In genomic region chr13:32706651-32707288, GRCm38 (mm10) we compare ENCODE assay signal across 12 mouse cellular contexts.
DNase-seq lines count a peak whose midpoint lies in the region; ATAC-seq and TF ChIP-seq lines count a peak whose summit lies in the region.
"Had no signal": no experiment of that assay in that cellular context is flagged by ENCODE, and none has a peak within 500 bp of the region (broad histone marks: within the 10 kb centered on the region; RNA-seq: fewer than 3 reads in every experiment).

No protein-coding gene starts in this region.

- TF ChIP-seq POLR2A in lung, adult 2 months (IDR thresholded peaks at IDR 0.05; ENCODE audit: borderline replicate concordance, extremely low read depth, low read depth, low read length) = no peak
- no peak for TF ChIP-seq POLR2A in thymus, adult 2 months (IDR thresholded peaks at IDR 0.05; ENCODE audit: control insufficient read depth, extremely low read depth, insufficient read depth, low read length, poor library complexity)

- peak; percentile 50 for DNase-seq in lung, embryonic 14.5 days
- DNase-seq in lung, adult 2 months = no peak
- peak; percentile 37 for DNase-seq in embryonic facial prominence, embryonic 14.5 days (ENCODE audit: low spot score)
- peak; percentile 3 for DNase-seq in thymus, adult 2 months
- DNase-seq in frontal cortex, postnatal 10 days (ENCODE audit: low spot score in 2 of 2) = no peak
- no peak for DNase-seq in adrenal gland, postnatal 36 days
- DNase-seq: adrenal gland, postnatal 14 days had no signal

- 48% methylated on average over 10 of the region's 10 CpGs for WGBS in lung, embryonic 14.5 days
- WGBS in lung, adult 2 months = 45% methylated on average over 10 of the region's 10 CpGs
- 69% methylated on average over 10 of the region's 10 CpGs for WGBS in embryonic facial prominence, embryonic 14.5 days
- WGBS in hindbrain, embryonic 15.5 days = 42% methylated on average over 10 of the region's 10 CpGs
- WGBS in thymus, adult 2 months = 44% methylated on average over 10 of the region's 10 CpGs

- H3K27ac ChIP-seq in lung, embryonic 14.5 days (ENCODE audit: low read depth) = peak overlapping the region; percentile 27; the same call in 1 of the 2 replicates
- H3K27ac ChIP-seq in embryonic facial prominence, embryonic 14.5 days (replicated peaks; ENCODE audit: low read depth, low read length) = no peak overlapping the region
- H3K27ac ChIP-seq in hindbrain, embryonic 15.5 days (replicated peaks) = 0 out of 2 replicates have a peak overlapping the region, but pooled peaks have one; percentile 42
- H3K27ac ChIP-seq in thymus, adult 2 months (ENCODE audit: control insufficient read depth, insufficient read depth, low read length) = no peak overlapping the region
- H3K27ac ChIP-seq: embryonic facial prominence, embryonic 12.5 days had no signal

- no peak overlapping the region for H3K4me3 ChIP-seq in lung, embryonic 14.5 days (ENCODE audit: low read depth, low read length)
- H3K4me3 ChIP-seq in lung, adult 2 months (replicated peaks; ENCODE audit: extremely low read depth, low read depth, low read length) = no peak overlapping the region
- H3K4me3 ChIP-seq in embryonic facial prominence, embryonic 14.5 days (ENCODE audit: low read depth, low read length) = no peak overlapping the region
- no peak overlapping the region for H3K4me3 ChIP-seq in hindbrain, embryonic 15.5 days
- no peak overlapping the region for H3K4me3 ChIP-seq in thymus, adult 2 months (ENCODE audit: control insufficient read depth, insufficient read depth, low read length)
- H3K4me3 ChIP-seq: embryonic facial prominence, embryonic 12.5 days; myocyte had no signal

- 0 out of 2 replicates have a peak, but pooled peaks cover 8% of the 10 kb centered on the region for H3K4me1 ChIP-seq in lung, embryonic 14.5 days (ENCODE audit: insufficient read depth)
- no peaks in the 10 kb centered on the region for H3K4me1 ChIP-seq in lung, adult 2 months (ENCODE audit: control insufficient read depth, insufficient read depth, low read length)
- 0 out of 2 replicates have a peak, but pooled peaks cover 12% of the 10 kb centered on the region for H3K4me1 ChIP-seq in embryonic facial prominence, embryonic 14.5 days (ENCODE audit: control insufficient read depth, insufficient read depth, low read length)
- H3K4me1 ChIP-seq in hindbrain, embryonic 15.5 days (replicated peaks) = 0 out of 2 replicates have a peak, but pooled peaks cover 4% of the 10 kb centered on the region
- H3K4me1 ChIP-seq in thymus, adult 2 months (replicated peaks; ENCODE audit: control insufficient read depth, insufficient read depth, low read length) = peaks cover 4% of the 10 kb centered on the region; the same call in 1 of the 2 replicates

- H3K9me3 ChIP-seq in lung, embryonic 14.5 days (ENCODE audit: low read depth, low read length) = no peaks in the 10 kb centered on the region
- no peaks in the 10 kb centered on the region for H3K9me3 ChIP-seq in embryonic facial prominence, embryonic 14.5 days (ENCODE audit: control insufficient read depth, low read length)
- H3K9me3 ChIP-seq in hindbrain, embryonic 15.5 days = no peaks in the 10 kb centered on the region
- H3K9me3 ChIP-seq: embryonic facial prominence, embryonic 12.5 days had no signal

- peak; percentile 63 for ATAC-seq in lung, embryonic 14.5 days (ENCODE audit: insufficient read depth)
- ATAC-seq in embryonic facial prominence, embryonic 14.5 days (ENCODE audit: low read depth) = peak; percentile 44; the same call in 1 of the 2 replicates
- peak; percentile 61; the same call in 1 of the 2 replicates for ATAC-seq in hindbrain, embryonic 15.5 days (ENCODE audit: low FRiP score, low read depth)
- ATAC-seq in granulocyte monocyte progenitor cell, adult 5-6 weeks (replicated peaks; ENCODE audit: poor library complexity, severe bottlenecking) = no peak
- ATAC-seq: inflammation-experienced regulatory T-cells, adult 6 months had no signal

- TF ChIP-seq CTCF in lung, embryonic 14.5 days (IDR thresholded peaks at IDR 0.05; ENCODE audit: low read depth) = no peak
- TF ChIP-seq CTCF in lung, adult 2 months (IDR thresholded peaks at IDR 0.05; ENCODE audit: insufficient read depth, low read length) = no peak
- no peak for TF ChIP-seq CTCF in thymus, adult 2 months (IDR thresholded peaks at IDR 0.05; ENCODE audit: borderline replicate concordance, control insufficient read depth, extremely low read depth, insufficient read depth, low read length, poor library complexity)

- H3K27me3 ChIP-seq in lung, embryonic 14.5 days (ENCODE audit: insufficient read depth, low read length) = no peaks in the 10 kb centered on the region
- H3K27me3 ChIP-seq in embryonic facial prominence, embryonic 14.5 days (replicated peaks; ENCODE audit: control insufficient read depth, insufficient read depth, low read length) = no peaks in the 10 kb centered on the region
- no peaks in the 10 kb centered on the region for H3K27me3 ChIP-seq in hindbrain, embryonic 15.5 days
- H3K27me3 ChIP-seq in thymus, adult 2 months (ENCODE audit: control insufficient read depth, insufficient read depth, low read length) = no peaks in the 10 kb centered on the region
- H3K27me3 ChIP-seq: embryonic facial prominence, embryonic 12.5 days had no signal

- no peaks in the 10 kb centered on the region for H3K36me3 ChIP-seq in lung, embryonic 14.5 days (ENCODE audit: insufficient read depth)
- no peaks in the 10 kb centered on the region for H3K36me3 ChIP-seq in embryonic facial prominence, embryonic 14.5 days (ENCODE audit: control insufficient read depth, insufficient read depth, low read length)
- H3K36me3 ChIP-seq in hindbrain, embryonic 15.5 days = no peaks in the 10 kb centered on the region
- H3K36me3 ChIP-seq in thymus, adult 2 months (ENCODE audit: control insufficient read depth, insufficient read depth, low read length) = no peaks in the 10 kb centered on the region
- H3K36me3 ChIP-seq: embryonic facial prominence, embryonic 12.5 days had no signal

- H3K9ac ChIP-seq in lung, embryonic 14.5 days = no peak overlapping the region
- no peak overlapping the region for H3K9ac ChIP-seq in embryonic facial prominence, embryonic 14.5 days (ENCODE audit: low read depth, low read length)
- no peak overlapping the region for H3K9ac ChIP-seq in hindbrain, embryonic 15.5 days
- H3K9ac ChIP-seq: embryonic facial prominence, embryonic 12.5 days had no signal

- H3K4me2 ChIP-seq in lung, embryonic 14.5 days = no peak overlapping the region
- no peak overlapping the region for H3K4me2 ChIP-seq in embryonic facial prominence, embryonic 14.5 days (ENCODE audit: low read depth, low read length)
- H3K4me2 ChIP-seq in hindbrain, embryonic 15.5 days = no peak overlapping the region
- H3K4me2 ChIP-seq: embryonic facial prominence, embryonic 12.5 days had no signal

Comparison
In these comparisons a context has a peak if more than half of its experiments do, and no peak if none do; other contexts are left out.
1. DNase-seq: peak in lung, embryonic 14.5 days (single experiment), embryonic facial prominence, embryonic 14.5 days (single experiment) and thymus, adult 2 months (single experiment); none in lung, adult 2 months (single experiment), frontal cortex, postnatal 10 days (0 of 2) and adrenal gland, postnatal 36 days (0 of 2).
2. H3K27ac ChIP-seq: peak in lung, embryonic 14.5 days (single experiment) and hindbrain, embryonic 15.5 days (single experiment); none in embryonic facial prominence, embryonic 14.5 days (single experiment) and thymus, adult 2 months (single experiment).